Mouse (Mus musculus): ENCODE data around the gene 1700030J22Rik.

GRCm38 (mm10) chr8:116946851-116947250 is 31.9 kb downstream of the 1700030J22Rik start:
- TF ChIP-seq CTCF (IDR thresholded peaks at IDR 0.05; ENCODE audit: borderline replicate concordance, extremely low read depth, insufficient read depth, insufficient read length), result no peak
- TF ChIP-seq POLR2A (IDR thresholded peaks at IDR 0.05; ENCODE audit: borderline replicate concordance, extremely low read depth, insufficient read depth, insufficient read length, poor library complexity, severe bottlenecking), result no peak

All from brain, embryonic 14.5 days (tissue).